Mouse (Mus musculus) bone marrow macrophage, adult 2 months (primary cell): Measurements from ENCODE around the gene Zcchc12.

Experiments
- CTCF ChIP-seq: IDR thresholded peaks from 2 replicates; pipeline ENCODE4 v1.5.1; 2012; ENCODE audit warnings: low read depth, mild to moderate bottlenecking, low read length, moderate library complexity
- POLR2A ChIP-seq: IDR thresholded peaks from 2 replicates; pipeline ENCODE4 v1.6.1; 2012; ENCODE audit warnings: mild to moderate bottlenecking, low read depth, low read length, borderline replicate concordance

DNA sequence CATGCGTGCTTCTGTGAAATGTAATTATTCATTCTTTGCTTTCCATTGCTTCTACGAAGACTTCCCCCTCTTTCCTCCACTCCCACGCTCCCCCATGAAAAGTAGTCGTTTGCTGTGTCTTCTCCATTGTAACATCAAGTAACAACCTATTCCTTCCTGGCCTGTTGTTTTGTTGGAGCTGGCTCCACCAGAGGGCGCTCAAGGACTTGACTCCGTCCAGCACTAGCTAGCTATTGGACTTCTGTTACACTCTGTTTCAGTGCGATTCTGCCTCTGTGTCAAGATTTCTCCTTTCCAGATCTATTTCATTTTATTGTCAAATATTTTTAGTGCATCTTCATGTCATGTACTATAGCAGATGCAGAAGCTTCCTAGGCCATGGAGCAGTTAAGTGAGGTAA, 30.1 kb downstream of the Zcchc12 start:
- TF ChIP-seq CTCF (peak; percentile 49), POLR2A (no peak)
